ENCODE assay signal across 24 mouse cellular contexts in genomic region chr9:119361416-119361815, GRCm38 (mm10). TPM values are rescaled to one million over a fixed set of nuclear protein-coding genes. Genes with fewer than 3 reads are reported as not detected.
"Had no signal": no experiment of that assay in that cellular context is flagged by ENCODE, and none has a peak within 500 bp of the region (broad histone marks: within the 10 kb centered on the region; RNA-seq: fewer than 3 reads in every experiment).

No protein-coding gene starts in this region.

- DNase-seq: heart, postnatal 10 days; heart, postnatal 14 days; heart, postnatal 4 days; kidney, adult 11 months; kidney, adult 18-20 months; kidney, adult 2 months; kidney, adult 8-10 months; kidney, adult 9 months; kidney, postnatal 10 days; kidney, postnatal 25 days; kidney, postnatal 36 days; kidney, postnatal 4 days; layer of hippocampus, adult 9-11 months; layer of hippocampus, postnatal 36 days had no signal

RNA-seq across cellular contexts. Expression of gene Slc22a14, which starts 3.9 kb away (rescaled TPM):
- total RNA-seq: hematopoietic stem cell, adult 5-6 weeks; hindbrain, postnatal 0 days; layer of hippocampus, adult 18-20 months; layer of hippocampus, adult 2 months; layer of hippocampus, postnatal 10 days; layer of hippocampus, postnatal 14 days; layer of hippocampus, postnatal 25 days; layer of hippocampus, postnatal 36 days; left cerebral cortex, adult 18-20 months; left cerebral cortex, adult 2 months; left cerebral cortex, adult 8-10 months had no signal
